Mouse (Mus musculus) CD4-positive, CD25-positive, alpha-beta regulatory T cell (primary cell): ENCODE measurements around the gene Tmem161b. TPM values are rescaled to one million over a fixed set of nuclear protein-coding genes. Genes with fewer than 3 reads are reported as not detected.

ENCODE experiments used
- polyA plus RNA-seq: library from polyadenylated mRNA; unstranded; fragments of 100-300 nt; shearing (Covaris generic); gene quantifications from one replicate; pipeline ENCODE4 v1.2.1, GENCODE M21; 2017

The Tmem161b gene
- 22.3 TPM for polyA plus RNA-seq

DNA sequence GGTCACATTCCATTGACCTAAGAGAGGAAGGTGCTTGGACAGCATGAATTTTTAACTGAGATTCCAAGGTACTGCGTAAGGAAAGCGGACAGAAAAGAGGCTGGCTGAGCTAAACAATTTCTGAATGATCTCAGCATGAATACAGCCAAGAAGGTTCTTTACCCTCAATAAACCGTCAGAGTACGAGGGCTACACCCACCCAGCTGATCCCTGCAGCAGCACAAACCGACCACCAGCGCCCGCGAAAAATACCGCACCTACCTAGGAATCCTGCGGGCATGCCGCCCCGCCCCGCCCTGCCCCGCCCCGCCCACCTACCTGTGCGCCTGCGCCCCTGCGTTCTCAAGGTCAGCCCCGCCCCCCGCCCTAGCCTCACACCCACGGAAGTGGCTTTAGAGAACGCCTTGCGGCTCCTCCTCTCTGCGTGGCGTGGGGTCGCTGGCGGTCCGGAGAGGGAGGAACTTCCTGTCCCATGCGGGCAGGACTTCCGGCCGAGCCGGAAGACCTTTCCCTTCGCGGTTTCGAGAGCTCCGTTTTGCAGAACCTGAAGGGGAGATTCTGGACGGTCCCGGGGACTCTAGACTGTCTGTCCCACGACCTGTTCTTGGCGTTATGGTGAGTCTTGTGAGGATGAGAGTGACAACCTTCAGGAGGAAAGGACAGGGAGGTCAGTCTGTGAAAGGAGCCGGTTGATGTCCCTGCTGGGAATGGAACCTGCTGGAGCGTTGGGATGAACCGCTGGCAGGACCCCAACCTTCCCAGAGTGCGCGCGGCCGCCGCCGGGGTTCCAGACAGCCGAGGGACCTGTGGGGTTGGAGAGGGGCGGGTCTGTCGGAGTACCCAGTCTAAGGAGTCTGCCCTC, at the start of gene Tmem161b:
Tmem161b (plus strand) TSS at position 477 of the 862 bp plus-strand sequence.

